Mouse (Mus musculus): ENCODE results near the gene Klf13.

The Klf13 gene

GRCm38 (mm10) chr7:63924747-63925412, 13.8 kb downstream of the Klf13 start:
- peak; percentile 72 for DNase-seq

GRCm38 (mm10) chr7:63924151-63924550, 14.6 kb downstream of the Klf13 start:
- DNase-seq = peak in 1 of 2 experiments; percentile 24

- DNase-seq = peak in 1 of 2 experiments; percentile 15
Observed at GRCm38 (mm10) chr7:63922975-63923374, 15.7 kb downstream of the Klf13 start.

- DNase-seq = peak in 1 of 2 experiments; percentile 21
Observed at GRCm38 (mm10) chr7:63922571-63922970, 16.1 kb downstream of the Klf13 start.

- no peak for DNase-seq
Observed at GRCm38 (mm10) chr7:63921909-63922562, 16.7 kb downstream of the Klf13 start.

- no peak for DNase-seq
Observed at GRCm38 (mm10) chr7:63918771-63919768, 19.6 kb downstream of the Klf13 start.

GRCm38 (mm10) chr7:63917693-63918092, 21.0 kb downstream of the Klf13 start:
- peak; percentile 70 to 79 for DNase-seq

GRCm38 (mm10) chr7:63916268-63916907, 22.3 kb downstream of the Klf13 start, which contains the start of gene E030018B13Rik:
Gene E030018B13Rik (plus strand): TSS chr7:63916857.
- peak; percentile 53 to 70 for DNase-seq

GRCm38 (mm10) chr7:63914891-63915290, 23.8 kb downstream of the Klf13 start:
- no peak for DNase-seq

- no peak for DNase-seq
Observed at GRCm38 (mm10) chr7:63913724-63914692, 24.7 kb downstream of the Klf13 start.

GRCm38 (mm10) chr7:63912924-63913723, 25.6 kb downstream of the Klf13 start:
- DNase-seq = no peak

GRCm38 (mm10) chr7:63912234-63912810, 26.4 kb downstream of the Klf13 start:
- no peak for DNase-seq

- DNase-seq = peak; percentile 86 to 89
Observed at GRCm38 (mm10) chr7:63911383-63912233, 27.1 kb downstream of the Klf13 start.

GRCm38 (mm10) chr7:63910912-63911311, 27.8 kb downstream of the Klf13 start:
- DNase-seq = no peak

GRCm38 (mm10) chr7:63910225-63910624, 28.5 kb downstream of the Klf13 start:
- no peak for DNase-seq

GRCm38 (mm10) chr7:63908496-63909285, 30.0 kb downstream of the Klf13 start:
- no peak for DNase-seq

- no peak for DNase-seq
Observed at GRCm38 (mm10) chr7:63907778-63908495, 30.8 kb downstream of the Klf13 start.

All from cerebellum, postnatal 14 days (tissue).